In genomic region chr9:104001921-104002859, GRCm38 (mm10) we compare ENCODE assay signal across 8 mouse cellular contexts. TPM values are rescaled to one million over a fixed set of nuclear protein-coding genes. Genes with fewer than 3 reads are reported as not detected.
DNase-seq lines count a peak whose midpoint lies in the region; ATAC-seq and TF ChIP-seq lines count a peak whose summit lies in the region.

TSS of gene Nphp3 (plus strand) at chr9:104002544.

- no peaks in the 10 kb centered on the region for H3K9me3 ChIP-seq in CH12.LX (replicated peaks; ENCODE audit: low read length)
- H3K9me3 ChIP-seq in forebrain, embryonic 11.5 days (ENCODE audit: control insufficient read depth, low read length), result no peaks in the 10 kb centered on the region
- no peaks in the 10 kb centered on the region for H3K9me3 ChIP-seq in heart, embryonic 16.5 days (replicated peaks; ENCODE audit: control insufficient read depth, low read length)
- no peaks in the 10 kb centered on the region for H3K9me3 ChIP-seq in liver, embryonic 15.5 days (replicated peaks)
- no peaks in the 10 kb centered on the region for H3K9me3 ChIP-seq in neural tube, embryonic 12.5 days

- no peaks in the 10 kb centered on the region for H3K79me2 ChIP-seq in CH12.LX (replicated peaks; ENCODE audit: control insufficient read depth, extremely low read depth, insufficient read depth, poor library complexity, severe bottlenecking)

- dilution Hi-C loops in CH12.LX (cut with MboI; ENCODE audit: extremely low pct_ligation_motif_present, extremely low pct_unique_long_range_greater_than_20kb, low sequenced_read_pairs), result no loop called here

- H3K36me3 ChIP-seq in CH12.LX (replicated peaks in 1 of 2; ENCODE audit: control insufficient read depth in 1 of 2, insufficient read depth in 1 of 2, low read length in 1 of 2), result peaks cover 0 to 2% of the 10 kb centered on the region in 2 experiments
- no peaks in the 10 kb centered on the region for H3K36me3 ChIP-seq in forebrain, embryonic 11.5 days (ENCODE audit: control insufficient read depth, insufficient read depth, low read length)
- H3K36me3 ChIP-seq in heart, embryonic 16.5 days (ENCODE audit: control insufficient read depth, insufficient read depth), result peaks cover 7% of the 10 kb centered on the region; the same call in 1 of the 2 replicates
- H3K36me3 ChIP-seq in liver, embryonic 15.5 days (replicated peaks), result no peaks in the 10 kb centered on the region
- no peaks in the 10 kb centered on the region for H3K36me3 ChIP-seq in neural tube, embryonic 12.5 days

- TF ChIP-seq POLR2A in CH12.LX (IDR thresholded peaks at IDR 0.05; ENCODE audit: low read depth, low read length), result peak; percentile 64; the same call in 1 of the 2 replicates

- peak within 1 kb of the TSS; percentile 62 for H3K4me2 ChIP-seq in CH12.LX (ENCODE audit: insufficient read depth, low read depth, poor library complexity, severe bottlenecking)
- H3K4me2 ChIP-seq in forebrain, embryonic 11.5 days (ENCODE audit: low read depth, low read length, severe bottlenecking), result peak within 1 kb of the TSS; percentile 72
- H3K4me2 ChIP-seq in heart, embryonic 16.5 days (ENCODE audit: low read depth, low read length), result peak within 1 kb of the TSS; percentile 66
- H3K4me2 ChIP-seq in liver, embryonic 15.5 days, result peak within 1 kb of the TSS; percentile 82
- H3K4me2 ChIP-seq in neural tube, embryonic 12.5 days (replicated peaks), result peak within 1 kb of the TSS; percentile 73

- DNase-seq in CH12.LX (ENCODE audit: extremely low read depth), result peak; percentile 100
- DNase-seq in c-Kit-positive CD71-positive TER-119-negative erythroid progenitor cells, embryonic 14.5 days (ENCODE audit: low read depth), result peak; percentile 95
- DNase-seq in forebrain, embryonic 11.5 days (ENCODE audit: low spot score), result peak; percentile 99
- DNase-seq in kidney, postnatal 36 days, result peak; percentile 100
- DNase-seq in telencephalon, adult 2 months (ENCODE audit: low read depth, low spot score), result peak; percentile 100

- TF ChIP-seq RAD21 in CH12.LX (IDR thresholded peaks at IDR 0.05; ENCODE audit: low read depth, low read length), result no peak

- peak within 1 kb of the TSS; percentile 35; the same call in 1 of the 2 replicates for H3K9ac ChIP-seq in CH12.LX (ENCODE audit: insufficient read depth, low read depth)
- peak within 1 kb of the TSS; percentile 69 for H3K9ac ChIP-seq in forebrain, embryonic 11.5 days (ENCODE audit: low read length)
- peak within 1 kb of the TSS; percentile 81 for H3K9ac ChIP-seq in heart, embryonic 16.5 days (ENCODE audit: low read length)
- H3K9ac ChIP-seq in liver, embryonic 15.5 days, result 0 out of 2 replicates have a peak within 1 kb of the TSS, but pooled peaks have one; percentile 21
- peak within 1 kb of the TSS; percentile 69 for H3K9ac ChIP-seq in neural tube, embryonic 12.5 days

- in situ Hi-C loops in CH12.LX (cut with MboI; ENCODE audit: low pct_ligation_motif_present, low pct_unique_long_range_greater_than_20kb, low sequenced_read_pairs), result loop anchor here (25.0 kb wide), 1 partner anchor 515 kb away; the partner anchor contains the start of gene Bfsp2

- TF ChIP-seq CTCF in CH12.LX (conservative IDR thresholded peaks at IDR 0.05 in 1 of 2, IDR thresholded peaks at IDR 0.05 in 1 of 2; ENCODE audit: low read depth in 2 of 2, low read length in 2 of 2), result no peak

- 0 out of 2 replicates have a peak within 1 kb of the TSS, but pooled peaks have one; percentile 7 for H3K27ac ChIP-seq in CH12.LX (ENCODE audit: insufficient read depth, low read depth)
- H3K27ac ChIP-seq in forebrain, embryonic 11.5 days (ENCODE audit: low read depth, low read length), result peak within 1 kb of the TSS; percentile 53
- peak within 1 kb of the TSS; percentile 84 for H3K27ac ChIP-seq in heart, embryonic 16.5 days (ENCODE audit: low read length)
- peak within 1 kb of the TSS; percentile 73 for H3K27ac ChIP-seq in liver, embryonic 15.5 days (replicated peaks)
- H3K27ac ChIP-seq in neural tube, embryonic 12.5 days, result 0 out of 2 replicates have a peak within 1 kb of the TSS, but pooled peaks have one; percentile 42

- peaks cover 3 to 7% of the 10 kb centered on the region in 2 experiments for H3K4me1 ChIP-seq in CH12.LX (ENCODE audit: control insufficient read depth in 1 of 2, insufficient read depth in 2 of 2)
- H3K4me1 ChIP-seq in forebrain, embryonic 11.5 days (replicated peaks; ENCODE audit: control insufficient read depth, insufficient read depth, low read length), result no peaks in the 10 kb centered on the region
- peaks cover 18% of the 10 kb centered on the region for H3K4me1 ChIP-seq in heart, embryonic 16.5 days (ENCODE audit: control insufficient read depth, insufficient read depth, low read length)
- H3K4me1 ChIP-seq in liver, embryonic 15.5 days (replicated peaks), result peaks cover 17% of the 10 kb centered on the region; the same call in 1 of the 2 replicates
- peaks cover 5% of the 10 kb centered on the region; the same call in 1 of the 2 replicates for H3K4me1 ChIP-seq in neural tube, embryonic 12.5 days

- peaks cover 19% of the 10 kb centered on the region for H3K27me3 ChIP-seq in CH12.LX (replicated peaks)
- H3K27me3 ChIP-seq in forebrain, embryonic 11.5 days (ENCODE audit: control insufficient read depth, insufficient read depth, low read length), result no peaks in the 10 kb centered on the region
- no peaks in the 10 kb centered on the region for H3K27me3 ChIP-seq in heart, embryonic 16.5 days (ENCODE audit: control insufficient read depth, insufficient read depth, low read length)
- H3K27me3 ChIP-seq in liver, embryonic 15.5 days, result peaks cover 24% of the 10 kb centered on the region
- H3K27me3 ChIP-seq in neural tube, embryonic 12.5 days (replicated peaks), result no peaks in the 10 kb centered on the region

- TF ChIP-seq EP300 in CH12.LX (IDR thresholded peaks at IDR 0.05; ENCODE audit: low read length), result no peak

- under 1% methylated on average over 55 of the region's 55 CpGs for WGBS in forebrain, embryonic 11.5 days
- WGBS in heart, embryonic 16.5 days, result under 1% methylated on average over 55 of the region's 55 CpGs
- WGBS in liver, embryonic 15.5 days (ENCODE audit: insufficient replicate concordance), result 1% methylated on average over 55 of the region's 55 CpGs
- WGBS in neural tube, embryonic 12.5 days, result under 1% methylated on average over 55 of the region's 55 CpGs

- peak; percentile 98 for ATAC-seq in forebrain, embryonic 11.5 days (replicated peaks; ENCODE audit: low FRiP score)
- ATAC-seq in heart, embryonic 16.5 days (replicated peaks; ENCODE audit: extremely low read depth, insufficient read depth, low FRiP score), result peak; percentile 99
- peak; percentile 90 for ATAC-seq in liver, embryonic 15.5 days (ENCODE audit: insufficient read depth)
- ATAC-seq in neural tube, embryonic 12.5 days (ENCODE audit: low FRiP score, low read depth), result peak; percentile 98

- H3K4me3 ChIP-seq in CH12.LX (replicated peaks in 1 of 3; ENCODE audit: low read depth in 2 of 3, low read length in 2 of 3, poor library complexity in 1 of 3), result peak within 1 kb of the TSS; percentile 62 to 74 (median 69)
- H3K4me3 ChIP-seq in forebrain, embryonic 11.5 days (ENCODE audit: low read depth, low read length), result peak within 1 kb of the TSS; percentile 62
- H3K4me3 ChIP-seq in heart, embryonic 16.5 days (ENCODE audit: low read length), result peak within 1 kb of the TSS; percentile 76
- peak within 1 kb of the TSS; percentile 62 for H3K4me3 ChIP-seq in liver, embryonic 15.5 days (replicated peaks)
- peak within 1 kb of the TSS; percentile 66 for H3K4me3 ChIP-seq in neural tube, embryonic 12.5 days

TF ChIP-seq in CH12.LX, 34 proteins besides CTCF, POLR2A, EP300 and RAD21:
- TF ChIP-seq ELF1 (IDR thresholded peaks at IDR 0.05; ENCODE audit: low read depth, low read length), result 0 out of 2 replicates have a peak, but pooled peaks have one; percentile 10
- TF ChIP-seq USF2 (conservative IDR thresholded peaks at IDR 0.05; ENCODE audit: low read depth, low read length), result no peak
- TF ChIP-seq ZNF384 (IDR thresholded peaks at IDR 0.05; ENCODE audit: low read depth, low read length), result no peak
- TF ChIP-seq NRF1 (IDR thresholded peaks at IDR 0.05; ENCODE audit: low read depth, low read length), result peak; percentile 41
- TF ChIP-seq MAX (IDR thresholded peaks at IDR 0.05; ENCODE audit: low read length), result no peak

RNA-seq across cellular contexts. Expression of gene Nphp3, which starts in this region (rescaled TPM):
- total RNA-seq in CH12.LX (2012; rRNA removed) (2.2 and 2.3 TPM in 2 replicates), CH12.LX (2014; rRNA removed) (0.89 and 1.3 TPM in 2 replicates)
- 2.2 and 2.9 TPM in 2 replicates for polyA plus RNA-seq in CH12.LX (2012; ENCODE audit: insufficient read length, low read depth)
- polyA plus RNA-seq in forebrain, embryonic 11.5 days (2014; fragmentation: Nextera tagmentation; extraction: Ambion mirVana), result 5.9 and 6.7 TPM in 2 replicates
- 3.4 TPM in 2 replicates for polyA plus RNA-seq in heart, embryonic 16.5 days (2015; fragmentation: Nextera tagmentation; extraction: Ambion mirVana)
- polyA plus RNA-seq in liver, embryonic 15.5 days (2015; fragmentation: Nextera tagmentation; extraction: Ambion mirVana), result 1.4 TPM in 2 replicates
- polyA plus RNA-seq in neural tube, embryonic 12.5 days (2016; fragmentation: Nextera tagmentation; extraction: Ambion mirVana), result 5.6 and 6.2 TPM in 2 replicates

Comparison
In these comparisons a context has a peak if more than half of its experiments do, and no peak if none do; other contexts are left out.
1. Peak in every context shown above with its lines: DNase-seq, ATAC-seq, H3K4me3 ChIP-seq and H3K27ac ChIP-seq.
2. H3K27ac ChIP-seq: peak in every context shown above with its lines; median percentile 84 in heart, embryonic 16.5 days; 73 in liver, embryonic 15.5 days; 53 in forebrain, embryonic 11.5 days; 42 in neural tube, embryonic 12.5 days; 7 in CH12.LX.
3. H3K9ac ChIP-seq: peak in every context shown above with its lines; median percentile 81 in heart, embryonic 16.5 days; 69 in forebrain, embryonic 11.5 days; 69 in neural tube, embryonic 12.5 days; 35 in CH12.LX; 21 in liver, embryonic 15.5 days.